18 mouse cellular contexts compared by ENCODE assay signal in genomic region chr14:75235552-75235951, GRCm38 (mm10). TPM values are rescaled to one million over a fixed set of nuclear protein-coding genes. Genes with fewer than 3 reads are reported as not detected.
DNase-seq lines count a peak whose midpoint lies in the region; ATAC-seq and TF ChIP-seq lines count a peak whose summit lies in the region.
"Had no signal": no experiment of that assay in that cellular context is flagged by ENCODE, and none has a peak within 500 bp of the region (broad histone marks: within the 10 kb centered on the region; RNA-seq: fewer than 3 reads in every experiment).

No protein-coding gene starts in this region.

- 46% methylated on average over 8 of the region's 8 CpGs for whole genome bisulfite sequencing in forebrain, embryonic 11.5 days
- 65% methylated on average over 8 of the region's 8 CpGs for WGBS in hindbrain, embryonic 13.5 days
- WGBS in midbrain, postnatal 0 days = 64% methylated on average over 8 of the region's 8 CpGs

- peak; percentile 2 for DNase-seq in NIH3T3 (ENCODE audit: low read depth)
- no peak for DNase-seq in forebrain, embryonic 11.5 days (ENCODE audit: low spot score)
- DNase-seq in midbrain, postnatal 0 days (ENCODE audit: low spot score) = no peak
- DNase-seq in urinary bladder, postnatal 25 days (ENCODE audit: low spot score) = no peak
- DNase-seq in spleen, postnatal 10 days (ENCODE audit: low spot score in 2 of 2) = no peak
- DNase-seq in gastrocnemius, postnatal 14 days = no peak
- DNase-seq: cerebellum, adult 11-12 months; heart, adult 11 months; spleen, adult 18-20 months had no signal

- peak overlapping the region; percentile 29; the same call in 1 of the 2 replicates for H3K4me2 ChIP-seq in forebrain, embryonic 11.5 days (ENCODE audit: low read depth, low read length, severe bottlenecking)
- peak overlapping the region; percentile 34 for H3K4me2 ChIP-seq in hindbrain, embryonic 13.5 days
- peak overlapping the region; percentile 25 for H3K4me2 ChIP-seq in midbrain, postnatal 0 days (ENCODE audit: low read depth, low read length, poor library complexity, severe bottlenecking)
- H3K4me2 ChIP-seq: embryonic facial prominence, embryonic 15.5 days; lung, embryonic 15.5 days had no signal

- peak overlapping the region; percentile 93 for H3K27ac ChIP-seq in forebrain, embryonic 11.5 days (ENCODE audit: low read depth, low read length)
- H3K27ac ChIP-seq in hindbrain, embryonic 13.5 days = peak overlapping the region; percentile 70
- H3K27ac ChIP-seq in midbrain, postnatal 0 days (ENCODE audit: low read depth, low read length) = no peak overlapping the region
- H3K27ac ChIP-seq: embryonic facial prominence, embryonic 15.5 days; lung, embryonic 15.5 days had no signal

- no peak overlapping the region for H3K4me3 ChIP-seq in forebrain, embryonic 11.5 days (ENCODE audit: low read depth, low read length)
- H3K4me3 ChIP-seq in hindbrain, embryonic 13.5 days = no peak overlapping the region
- H3K4me3 ChIP-seq in midbrain, postnatal 0 days (ENCODE audit: low read depth, low read length) = no peak overlapping the region
- H3K4me3 ChIP-seq: embryonic facial prominence, embryonic 15.5 days; lung, embryonic 15.5 days; megakaryocyte, embryonic 14.5 days had no signal

- no peaks in the 10 kb centered on the region for H3K36me3 ChIP-seq in forebrain, embryonic 11.5 days (ENCODE audit: control insufficient read depth, insufficient read depth, low read length)
- no peaks in the 10 kb centered on the region for H3K36me3 ChIP-seq in hindbrain, embryonic 13.5 days
- H3K36me3 ChIP-seq in midbrain, postnatal 0 days (ENCODE audit: insufficient read depth, low read length) = no peaks in the 10 kb centered on the region
- H3K36me3 ChIP-seq: embryonic facial prominence, embryonic 15.5 days; lung, embryonic 15.5 days had no signal

- H3K27me3 ChIP-seq in forebrain, embryonic 11.5 days (ENCODE audit: control insufficient read depth, insufficient read depth, low read length) = no peaks in the 10 kb centered on the region
- H3K27me3 ChIP-seq in hindbrain, embryonic 13.5 days = peaks cover 3% of the 10 kb centered on the region; the same call in 1 of the 2 replicates
- H3K27me3 ChIP-seq in midbrain, postnatal 0 days (ENCODE audit: insufficient read depth, low read length) = no peaks in the 10 kb centered on the region
- H3K27me3 ChIP-seq: embryonic facial prominence, embryonic 15.5 days; lung, embryonic 15.5 days; megakaryocyte, embryonic 14.5 days had no signal

- H3K4me1 ChIP-seq in forebrain, embryonic 11.5 days (replicated peaks; ENCODE audit: control insufficient read depth, insufficient read depth, low read length) = peaks cover 12% of the 10 kb centered on the region
- peaks cover 15% of the 10 kb centered on the region for H3K4me1 ChIP-seq in hindbrain, embryonic 13.5 days (replicated peaks)
- H3K4me1 ChIP-seq in midbrain, postnatal 0 days (ENCODE audit: insufficient read depth, low read length) = 0 out of 2 replicates have a peak, but pooled peaks cover 6% of the 10 kb centered on the region
- H3K4me1 ChIP-seq: embryonic facial prominence, embryonic 15.5 days; lung, embryonic 15.5 days had no signal

- intact Hi-C loops in gastrocnemius, postnatal 14 days (cut with DNase I; ENCODE audit: low total_unique reads) = no loop called here

- no peak for TF ChIP-seq CTCF in midbrain, postnatal 0 days (IDR thresholded peaks at IDR 0.05)

- ATAC-seq in forebrain, embryonic 11.5 days (replicated peaks; ENCODE audit: low FRiP score) = peak; percentile 55
- ATAC-seq in hindbrain, embryonic 13.5 days (ENCODE audit: low FRiP score) = peak; percentile 54
- no peak for ATAC-seq in midbrain, postnatal 0 days (ENCODE audit: low FRiP score)
- ATAC-seq: CD4-positive, CD25-positive, alpha-beta regulatory T cell, adult 4 months had no signal

- peak overlapping the region; percentile 16; the same call in 1 of the 2 replicates for H3K9ac ChIP-seq in forebrain, embryonic 11.5 days (ENCODE audit: low read length)
- H3K9ac ChIP-seq in hindbrain, embryonic 13.5 days = no peak overlapping the region
- no peak overlapping the region for H3K9ac ChIP-seq in midbrain, postnatal 0 days (replicated peaks; ENCODE audit: low read length, poor library complexity, severe bottlenecking)
- H3K9ac ChIP-seq: embryonic facial prominence, embryonic 15.5 days; lung, embryonic 15.5 days had no signal

- no peaks in the 10 kb centered on the region for H3K9me3 ChIP-seq in forebrain, embryonic 11.5 days (ENCODE audit: control insufficient read depth, low read length)
- no peaks in the 10 kb centered on the region for H3K9me3 ChIP-seq in hindbrain, embryonic 13.5 days
- H3K9me3 ChIP-seq in midbrain, postnatal 0 days (ENCODE audit: low read length) = no peaks in the 10 kb centered on the region
- H3K9me3 ChIP-seq: embryonic facial prominence, embryonic 15.5 days; lung, embryonic 15.5 days; megakaryocyte, embryonic 14.5 days had no signal

RNA-seq across cellular contexts. Expression of gene Cpb2, which starts 6.5 kb away (rescaled TPM):
- not detected in 2 replicates for polyA plus RNA-seq in forebrain, embryonic 11.5 days (2014; fragmentation: Nextera tagmentation; extraction: Ambion mirVana)
- not detected in 2 replicates for polyA plus RNA-seq in hindbrain, embryonic 13.5 days (2015; fragmentation: Nextera tagmentation; extraction: Ambion mirVana)
- not detected in 2 replicates for total RNA-seq in midbrain, postnatal 0 days (2014; rRNA removed)
- polyA plus RNA-seq in midbrain, postnatal 0 days (2015; fragmentation: Nextera tagmentation; extraction: Ambion mirVana) = 0.20 TPM in 1 of 2 replicates, not detected in the other
- total RNA-seq in gastrocnemius, postnatal 14 days (2021) = not detected
- total RNA-seq: common myeloid progenitor, adult 5-6 weeks; left cerebral cortex, postnatal 25 days; neutrophil, adult 5-6 weeks had no signal
- polyA plus RNA-seq: CD4-positive, CD25-positive, alpha-beta regulatory T cell, adult 4 months; embryonic facial prominence, embryonic 15.5 days; large intestine, adult 2 months; lung, embryonic 15.5 days had no signal

RNA-seq across cellular contexts. Expression of gene Zc3h13, which starts 48.6 kb away (rescaled TPM):
- polyA plus RNA-seq in forebrain, embryonic 11.5 days (2014; fragmentation: Nextera tagmentation; extraction: Ambion mirVana) = 35.3 and 40.6 TPM in 2 replicates
- polyA plus RNA-seq in hindbrain, embryonic 13.5 days (2015; fragmentation: Nextera tagmentation; extraction: Ambion mirVana) = 42.4 and 49.5 TPM in 2 replicates
- 15.2 and 19.2 TPM in 2 replicates for total RNA-seq in midbrain, postnatal 0 days (2014; rRNA removed)
- polyA plus RNA-seq in midbrain, postnatal 0 days (2015; fragmentation: Nextera tagmentation; extraction: Ambion mirVana) = 37.2 and 51.2 TPM in 2 replicates
- 10 to 100 TPM; 14.4 to 16.6 TPM for total RNA-seq in gastrocnemius, postnatal 14 days (2021)
